9 mouse cellular contexts compared by ENCODE assay signal in genomic region chr7:40273459-40274072, GRCm38 (mm10).
DNase-seq lines count a peak whose midpoint lies in the region; ATAC-seq and TF ChIP-seq lines count a peak whose summit lies in the region.
"Had no signal": no experiment of that assay in that cellular context is flagged by ENCODE, and none has a peak within 500 bp of the region (broad histone marks: within the 10 kb centered on the region; RNA-seq: fewer than 3 reads in every experiment).

No protein-coding gene starts in this region.

- no peaks in the 10 kb centered on the region for H3K9me3 ChIP-seq in E14TG2a.4 (ENCODE audit: low read length)
- H3K9me3 ChIP-seq: embryonic facial prominence, embryonic 13.5 days had no signal

- H3K27me3 ChIP-seq in E14TG2a.4 (ENCODE audit: insufficient read depth, low read length), result no peaks in the 10 kb centered on the region
- H3K27me3 ChIP-seq: embryonic facial prominence, embryonic 13.5 days had no signal

- no peak overlapping the region for H3K4me3 ChIP-seq in E14TG2a.4 (replicated peaks; ENCODE audit: low read length)
- H3K4me3 ChIP-seq: embryonic facial prominence, embryonic 13.5 days had no signal

- H3K36me3 ChIP-seq in E14TG2a.4 (ENCODE audit: insufficient read depth, low read length), result no peaks in the 10 kb centered on the region
- H3K36me3 ChIP-seq: embryonic facial prominence, embryonic 13.5 days had no signal

- DNase-seq in adrenal gland, adult 18-20 months (ENCODE audit: low spot score in 2 of 2), result peak; percentile 38 to 67
- peak; percentile 54 for DNase-seq in embryo, embryonic 9.5 days (ENCODE audit: extremely low spot score)
- peak; percentile 34 to 57 for DNase-seq in heart, postnatal 36 days
- DNase-seq in layer of hippocampus, adult 11-12 months (ENCODE audit: low spot score), result peak; percentile 82
- DNase-seq in lung, postnatal 14 days, result peak; percentile 32
- DNase-seq in right cerebral cortex, postnatal 4 days, result peak; percentile 67

- intact Hi-C loops in heart, postnatal 36 days (cut with DNase I), result loop anchor here (1.0 to 5.0 kb wide), 4 partner anchors 187 to 629 kb away; no protein-coding TSS in a partner anchor

- TF ChIP-seq CTCF in E14TG2a.4 (conservative IDR thresholded peaks at IDR 0.05; ENCODE audit: low read length), result peak; percentile 78

- no peaks in the 10 kb centered on the region for H3K4me1 ChIP-seq in E14TG2a.4 (replicated peaks; ENCODE audit: low read depth, low read length)

- ATAC-seq in inflammation-experienced regulatory T-cells, adult 6 months, result no peak

Comparison
In these comparisons a context has a peak if more than half of its experiments do, and no peak if none do; other contexts are left out.
1. DNase-seq: peak in every context shown above with its lines; median percentile 82 in layer of hippocampus, adult 11-12 months; 67 in right cerebral cortex, postnatal 4 days; 54 in embryo, embryonic 9.5 days; 52 in adrenal gland, adult 18-20 months; 46 in heart, postnatal 36 days; 32 in lung, postnatal 14 days.